Mouse (Mus musculus): ENCODE results near the gene Asxl2. TPM values are rescaled to one million over a fixed set of nuclear protein-coding genes. Genes with fewer than 3 reads are reported as not detected.

Gene Asxl2
- polyA plus RNA-seq, 1 experiment from 2014 or later: 25.6 TPM

Other genes starting within 250 kb of the Asxl2 start
- 88.8 and 91.4 TPM in 2 replicates for gene Rab10, start 116.9 kb upstream of the Asxl2 start, polyA plus RNA-seq (2014; fragmentation: Nextera tagmentation; extraction: Ambion mirVana)
- gene Kif3c, start 61.7 kb upstream of the Asxl2 start, polyA plus RNA-seq (2014; fragmentation: Nextera tagmentation; extraction: Ambion mirVana): 10.2 and 12.2 TPM in 2 replicates
- gene Dtnb, start 145.5 kb downstream of the Asxl2 start, polyA plus RNA-seq (2014; fragmentation: Nextera tagmentation; extraction: Ambion mirVana): 36.1 and 37.5 TPM in 2 replicates

Measured in stomach, embryonic 14.5 days (tissue).